Mouse (Mus musculus) intestine, embryonic 14.5 days (tissue): Measurements from ENCODE around the gene Irx6. TPM values are rescaled to one million over a fixed set of nuclear protein-coding genes. Genes with fewer than 3 reads are reported as not detected.
A peak's percentile ranks its signal among the peaks of the same experiment; 100 is the strongest.

Experiments
- ATAC-seq: fragments of 200-750 bp; cut with Nextera tagmentation; replicated peaks from 2 replicates; pipeline ENCODE4 v1.8.0; 2017; ENCODE audit warnings: low read depth, moderate number of reproducible peaks, moderate TSS enrichment, moderate library complexity; ENCODE audit not compliant: low FRiP score, low TSS enrichment
- DNase-seq: peaks from one replicate; pipeline ENCODE4 v3.0.0-alpha.2; 2018; ENCODE audit warnings: low spot score
- H3K27ac ChIP-seq: fragments of 300-500 bp; sonication (generic); 2 replicates; pipeline ENCODE4 v1.5.1; 2014; ENCODE audit warnings: low read depth, mild to moderate bottlenecking, control low read depth
- H3K27me3 ChIP-seq: fragments of 300-500 bp; sonication (generic); replicated peaks from 2 replicates; pipeline ENCODE4 v1.6.1; 2014; ENCODE audit warnings: low read length, control low read depth; ENCODE audit not compliant: control insufficient read depth, insufficient read depth
- H3K36me3 ChIP-seq: fragments of 300-500 bp; sonication (generic); 2 replicates; pipeline ENCODE4 v1.6.1; 2014; ENCODE audit warnings: low read length, control low read depth; ENCODE audit not compliant: control insufficient read depth, insufficient read depth
- H3K4me1 ChIP-seq: fragments of 300-500 bp; sonication (generic); replicated peaks from 2 replicates; pipeline ENCODE4 v1.6.1; 2014; ENCODE audit warnings: low read length, control low read depth, mixed read lengths; ENCODE audit not compliant: control insufficient read depth, insufficient read depth
- H3K4me2 ChIP-seq: fragments of 300-500 bp; sonication (generic); 2 replicates; pipeline ENCODE4 v1.6.1; 2014; ENCODE audit warnings: low read length
- H3K4me3 ChIP-seq: fragments of 300-500 bp; sonication (generic); 2 replicates; pipeline ENCODE4 v1.5.1; 2014; ENCODE audit warnings: low read depth, low read length, control low read depth, mixed read lengths
- H3K9ac ChIP-seq: fragments of 300-500 bp; sonication (generic); 2 replicates; pipeline ENCODE4 v1.6.1; 2014; ENCODE audit warnings: mild to moderate bottlenecking, low read length
- H3K9me3 ChIP-seq: fragments of 300-500 bp; sonication (generic); 2 replicates; pipeline ENCODE4 v1.6.1; 2016; ENCODE audit warnings: low read length, control low read depth; ENCODE audit not compliant: control insufficient read depth
- WGBS: fragments of 180-500 bp; shearing (Covaris S2); extraction: QIAGEN DNeasy Blood & Tissue Kit; methylation state at CpG from one replicate; pipeline ENCODE4 v1.1.7; 2014; 5-methylcytosine and 5-hydroxymethylcytosine counted together
- polyA plus RNA-seq: library from polyadenylated mRNA; unstranded; fragments of >200 nt; fragmentation: Nextera tagmentation; extraction: Ambion mirVana; gene quantifications from 2 replicates; pipeline ENCODE4 v1.2.1, GENCODE M21; 2014

Gene Irx6
- not detected in 2 replicates for polyA plus RNA-seq

- H3K4me3 ChIP-seq = peak within 1 kb of the TSS; percentile 36
- H3K4me2 ChIP-seq = peak within 1 kb of the TSS; percentile 65
- peak; percentile 66 for DNase-seq
- under 1% methylated on average over 58 of the region's 62 CpGs for WGBS
- no peaks in the 10 kb centered on the region for H3K9me3 ChIP-seq
- no peak within 1 kb of the TSS for H3K9ac ChIP-seq
- peaks cover 97% of the 10 kb centered on the region for H3K27me3 ChIP-seq
- no peak within 1 kb of the TSS for H3K27ac ChIP-seq
- 0 out of 2 replicates have a peak, but pooled peaks have one; percentile 22 for ATAC-seq
- H3K4me1 ChIP-seq = peaks cover 9% of the 10 kb centered on the region; the same call in 1 of the 2 replicates
- no peaks in the 10 kb centered on the region for H3K36me3 ChIP-seq
These were observed at the start of gene Irx6 for GRCm38 (mm10) chr8:92674244-92675128. TSS of gene Irx6 (plus strand) at chr8:92674288.

- no peak overlapping the region for H3K9ac ChIP-seq
- no peaks in the 10 kb centered on the region for H3K9me3 ChIP-seq
- ATAC-seq (no peak), DNase-seq (no peak)
- H3K4me3 ChIP-seq = no peak overlapping the region
- H3K4me1 ChIP-seq = no peaks in the 10 kb centered on the region
- no peaks in the 10 kb centered on the region for H3K36me3 ChIP-seq
- WGBS = 66% methylated on average over 14 of the region's 14 CpGs
- no peak overlapping the region for H3K4me2 ChIP-seq
- no peaks in the 10 kb centered on the region; the same call in 1 of the 2 replicates for H3K27me3 ChIP-seq
- H3K27ac ChIP-seq = no peak overlapping the region
These were observed 45.1 kb upstream of the Irx6 start for GRCm38 (mm10) chr8:92628711-92629650.

GRCm38 (mm10) chr8:92633199-92633598, 40.9 kb upstream of the Irx6 start:
- H3K27ac ChIP-seq = no peak overlapping the region
- no peaks in the 10 kb centered on the region for H3K4me1 ChIP-seq
- no peaks in the 10 kb centered on the region for H3K27me3 ChIP-seq
- DNase-seq (no peak), ATAC-seq (no peak)
- no peak overlapping the region for H3K4me3 ChIP-seq
- H3K9me3 ChIP-seq = no peaks in the 10 kb centered on the region
- 94% methylated on average over 5 of the region's 5 CpGs for WGBS
- no peak overlapping the region for H3K4me2 ChIP-seq
- H3K9ac ChIP-seq = no peak overlapping the region
- H3K36me3 ChIP-seq = no peaks in the 10 kb centered on the region

GRCm38 (mm10) chr8:92640820-92641219, 33.3 kb upstream of the Irx6 start:
- no peak for DNase-seq
- WGBS = 83% methylated on average over 8 of the region's 8 CpGs
- no peak overlapping the region for H3K9ac ChIP-seq

GRCm38 (mm10) chr8:92646637-92647036, 27.5 kb upstream of the Irx6 start:
- H3K27ac ChIP-seq = no peak overlapping the region
- ATAC-seq = no peak
- no peak overlapping the region for H3K4me3 ChIP-seq

More at GRCm38 (mm10) chr8:92640820-92641219, 33.3 kb upstream of the Irx6 start:
- H3K4me3 ChIP-seq = no peak overlapping the region
- no peaks in the 10 kb centered on the region for H3K27me3 ChIP-seq
- H3K36me3 ChIP-seq = no peaks in the 10 kb centered on the region
- no peaks in the 10 kb centered on the region for H3K9me3 ChIP-seq
- no peak overlapping the region for H3K4me2 ChIP-seq
- no peak overlapping the region for H3K27ac ChIP-seq
- no peak for ATAC-seq
- H3K4me1 ChIP-seq = no peaks in the 10 kb centered on the region

GRCm38 (mm10) chr8:92664207-92664606, 9.9 kb upstream of the Irx6 start:
- H3K27ac ChIP-seq = no peak overlapping the region
- H3K27me3 ChIP-seq = peaks cover 7% of the 10 kb centered on the region
- no peaks in the 10 kb centered on the region for H3K4me1 ChIP-seq
- no peaks in the 10 kb centered on the region for H3K36me3 ChIP-seq
- H3K4me2 ChIP-seq = no peak overlapping the region
- H3K4me3 ChIP-seq = no peak overlapping the region
- ATAC-seq (no peak), DNase-seq (no peak)
- 15% methylated on average over 4 of the region's 4 CpGs for WGBS
- no peaks in the 10 kb centered on the region for H3K9me3 ChIP-seq
- no peak overlapping the region for H3K9ac ChIP-seq

More at GRCm38 (mm10) chr8:92646637-92647036, 27.5 kb upstream of the Irx6 start:
- Histone ChIP-seq H3K36me3 (no peaks in the 10 kb centered on the region), H3K9me3 (no peaks in the 10 kb centered on the region), H3K4me2 (no peak overlapping the region), H3K27me3 (no peaks in the 10 kb centered on the region), H3K4me1 (no peaks in the 10 kb centered on the region), H3K9ac (no peak overlapping the region)
- 45% methylated on average over 2 of the region's 2 CpGs for WGBS
- DNase-seq = no peak

- no peak for DNase-seq
- Histone ChIP-seq H3K9me3 (no peaks in the 10 kb centered on the region), H3K9ac (no peak overlapping the region), H3K36me3 (no peaks in the 10 kb centered on the region), H3K4me1 (peaks cover 9% of the 10 kb centered on the region; the same call in 1 of the 2 replicates), H3K27me3 (peaks cover 65% of the 10 kb centered on the region), H3K4me3 (no peak overlapping the region), H3K27ac (no peak overlapping the region), H3K4me2 (no peak overlapping the region)
- WGBS = 72% methylated on average over 11 of the region's 11 CpGs
- ATAC-seq = no peak
These were observed 3.9 kb upstream of the Irx6 start for GRCm38 (mm10) chr8:92670236-92670635.

- no peak for ATAC-seq
- Histone ChIP-seq H3K9ac (no peak overlapping the region), H3K4me1 (peaks cover 9% of the 10 kb centered on the region; the same call in 1 of the 2 replicates), H3K27ac (no peak overlapping the region), H3K36me3 (no peaks in the 10 kb centered on the region), H3K27me3 (peaks cover 70% of the 10 kb centered on the region), H3K9me3 (no peaks in the 10 kb centered on the region), H3K4me2 (no peak overlapping the region), H3K4me3 (no peak overlapping the region)
- WGBS = 63% methylated on average over 12 of the region's 12 CpGs
- no peak for DNase-seq
These were observed 3.4 kb upstream of the Irx6 start for GRCm38 (mm10) chr8:92670656-92671195.
